Mouse (Mus musculus) hindlimb bud, embryonic 11.5 days (tissue): ENCODE measurements around the gene Abcb6.

ENCODE experiments used
- DNase-seq: peaks from one replicate; pipeline ENCODE4 v3.0.0-alpha.2; 2012; ENCODE audit warnings: low read depth, low spot score; ENCODE audit errors: extremely low spot score

Gene Abcb6

DNA sequence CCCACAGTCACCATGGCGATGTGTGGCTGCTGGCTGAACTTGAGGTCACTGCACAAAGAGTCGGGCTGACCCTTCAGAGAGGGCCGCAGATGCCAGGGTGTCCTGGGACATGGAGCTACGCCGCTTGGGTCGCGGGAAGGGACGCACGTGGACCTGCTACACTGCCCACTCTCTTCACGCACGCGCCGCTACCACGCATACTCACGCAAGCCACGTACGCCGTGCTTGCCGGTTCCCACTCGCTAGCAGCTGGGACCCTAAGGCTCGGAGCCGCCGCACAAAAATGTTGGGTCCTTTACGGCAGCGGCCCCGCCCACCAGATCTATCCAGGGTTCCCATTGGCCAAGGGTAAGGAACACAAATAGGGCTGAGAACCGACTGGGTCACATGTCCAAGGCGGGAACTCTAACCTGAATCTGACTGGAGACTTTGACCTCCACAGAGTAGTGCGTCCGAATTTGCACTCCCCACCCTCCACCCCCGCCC is at the start of gene Abcb6:
TSS of gene Abcb6 (minus strand) at position 288 of the 486 bp plus-strand sequence.
- peak; percentile 67 for DNase-seq

DNA sequence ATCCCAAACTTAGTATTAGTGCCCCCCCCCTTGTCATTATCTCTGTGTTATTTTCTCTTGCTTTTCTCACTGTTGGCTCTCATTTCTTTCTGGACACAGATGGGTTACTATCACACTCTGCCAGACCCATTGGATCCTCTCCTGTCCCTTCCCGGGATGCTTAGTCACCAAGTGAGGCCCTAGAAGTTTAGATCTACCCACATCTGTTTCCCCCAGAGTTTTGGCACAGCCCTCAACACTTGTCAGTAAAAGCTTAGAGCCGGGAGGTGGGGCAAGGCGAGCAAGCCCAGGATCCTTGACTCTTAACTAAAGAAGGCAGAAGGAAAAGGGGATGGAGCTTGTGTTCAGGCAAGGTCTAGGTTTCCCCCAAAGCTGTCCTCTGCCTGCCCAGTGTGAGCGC is 49.0 kb upstream of the Abcb6 start:
- no peak for DNase-seq

DNA sequence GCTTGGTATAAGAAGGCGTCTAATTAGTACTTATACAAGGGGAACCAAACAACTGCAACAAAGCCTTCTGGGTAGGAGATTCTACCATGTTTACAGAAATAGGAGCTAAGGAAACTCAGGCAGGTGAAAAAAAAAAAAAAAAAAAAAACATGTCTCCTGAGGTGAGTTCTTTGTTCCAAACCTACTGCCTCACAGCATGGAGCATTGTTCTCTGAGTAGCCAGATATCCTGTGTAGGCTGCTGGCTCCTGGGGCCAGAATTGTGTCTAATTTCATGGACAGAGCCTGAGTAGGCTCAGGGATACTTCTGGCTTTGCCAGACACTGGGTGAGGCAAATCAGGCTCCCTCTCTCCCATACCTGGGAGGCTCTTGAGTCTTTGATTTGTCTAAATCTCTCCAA is 47.5 kb upstream of the Abcb6 start:
- no peak for DNase-seq

DNA sequence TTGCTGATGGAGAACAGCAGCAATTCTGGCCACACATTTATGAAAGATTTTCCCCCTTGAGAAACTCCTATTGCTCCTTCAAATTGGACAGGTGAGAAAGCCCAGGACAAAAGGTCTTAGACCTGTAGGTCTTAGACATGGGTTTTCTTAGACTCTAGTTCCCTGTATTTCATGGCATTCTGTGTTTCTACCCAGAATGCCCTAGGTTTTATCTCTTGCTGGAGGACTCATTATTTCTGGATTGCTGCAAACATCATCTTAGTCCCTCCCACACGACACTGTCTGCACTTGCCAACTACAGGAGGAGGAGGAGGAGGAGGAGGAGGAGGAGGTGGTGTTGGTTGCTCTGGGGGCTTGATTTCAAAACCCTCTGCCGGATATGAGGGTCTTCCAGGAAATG is 45.9 kb upstream of the Abcb6 start:
- no peak for DNase-seq

DNA sequence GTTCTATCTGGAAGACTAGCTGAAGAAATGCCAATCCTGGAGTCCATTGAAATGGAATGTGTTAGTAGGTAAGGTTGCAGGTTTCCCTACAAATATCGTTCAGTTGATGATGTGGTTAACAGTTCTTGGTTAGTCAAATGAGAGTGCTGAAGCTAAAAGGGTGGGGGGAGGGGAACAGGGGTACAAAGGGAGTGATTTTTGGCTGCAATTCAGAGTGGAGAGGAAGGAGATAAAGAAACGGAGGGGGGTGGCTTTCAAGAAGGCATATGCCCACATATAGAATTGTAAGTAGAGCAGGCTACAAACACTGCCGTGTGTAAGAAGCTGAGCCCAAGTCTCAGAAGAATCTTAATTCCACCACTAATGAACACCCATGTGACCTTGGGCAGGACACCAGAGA is 45.3 kb upstream of the Abcb6 start:
- DNase-seq = no peak

DNA sequence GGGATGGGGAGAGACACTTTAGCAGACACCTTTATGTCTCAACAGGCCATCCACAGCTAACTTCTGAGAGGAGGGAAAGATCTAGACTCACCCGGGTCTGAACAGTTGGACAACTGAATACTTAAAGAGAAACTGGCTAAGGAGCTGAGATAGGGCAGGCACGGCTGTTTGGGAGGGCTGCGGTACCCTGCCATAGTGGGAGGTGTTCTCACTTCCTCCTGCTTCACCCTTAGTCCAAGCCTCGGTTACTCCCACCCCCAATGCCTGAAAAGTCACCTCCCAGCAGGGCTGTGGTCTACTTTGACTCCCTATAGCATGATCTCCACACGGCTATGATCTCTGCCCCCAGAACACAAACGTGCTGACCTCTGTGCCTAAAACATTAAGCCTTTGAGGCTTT is 43.3 kb upstream of the Abcb6 start:
- DNase-seq = no peak

DNA sequence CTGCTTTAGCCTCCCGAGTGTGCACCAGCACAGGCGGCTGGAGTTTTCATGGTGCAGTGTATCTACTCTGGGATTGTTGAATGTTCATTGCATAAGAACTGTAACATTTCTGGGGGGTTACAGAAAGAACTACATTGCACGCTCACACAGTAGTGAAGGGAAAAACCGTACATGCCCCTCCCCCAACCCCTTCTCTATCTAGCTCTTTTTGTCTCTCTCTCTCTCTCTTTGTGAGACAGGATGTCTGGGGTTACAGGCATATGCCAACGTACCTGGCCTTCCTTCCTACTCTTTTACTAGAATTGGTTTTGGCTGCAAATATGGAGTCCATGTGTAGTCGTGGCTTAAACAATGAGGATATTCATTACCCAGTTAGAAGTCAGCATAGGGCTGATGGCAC is 42.7 kb upstream of the Abcb6 start:
- DNase-seq = no peak

DNA sequence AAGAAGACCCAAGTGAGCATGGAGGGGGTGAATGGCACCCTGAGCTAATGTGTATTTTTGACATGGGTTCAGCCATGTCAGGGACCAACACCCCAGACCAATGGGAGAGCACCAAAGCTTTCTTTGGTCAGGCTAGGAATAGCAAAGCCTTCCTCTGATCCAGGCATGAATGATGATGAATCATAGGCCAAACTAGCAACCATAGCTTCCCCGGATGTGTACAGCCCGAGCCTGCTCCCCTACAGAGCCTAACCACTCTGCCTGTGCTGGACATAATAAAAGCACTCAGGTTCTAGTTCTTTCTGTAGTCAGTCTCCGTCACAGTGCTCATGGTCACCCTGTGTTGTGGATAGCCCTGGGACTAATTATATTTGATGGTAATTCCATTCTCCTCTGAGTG is 41.3 kb upstream of the Abcb6 start:
- no peak for DNase-seq

DNA sequence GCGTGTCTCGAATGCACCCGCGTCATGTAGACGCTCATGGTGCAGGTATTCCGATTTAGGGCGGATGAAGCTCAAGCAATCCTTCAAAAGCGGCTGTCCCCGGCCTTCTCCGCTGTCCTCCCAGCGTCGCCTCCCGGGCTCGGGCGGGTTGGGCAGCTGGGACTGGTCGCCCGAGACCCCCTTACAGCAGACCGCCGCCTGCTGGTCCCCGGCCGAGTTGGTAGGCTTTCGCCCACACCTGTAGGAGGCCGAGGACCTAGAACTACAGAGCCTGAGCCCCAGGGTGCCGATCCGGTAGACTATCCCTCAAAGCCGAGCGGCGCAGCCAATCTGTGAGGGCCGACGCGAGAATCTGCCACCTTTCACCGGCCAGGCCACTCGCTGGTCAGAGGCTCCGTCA is 39.3 kb upstream of the Abcb6 start, which contains the start of gene Tuba4a:
TSS of gene Tuba4a (minus strand) at position 335 of the 400 bp plus-strand sequence.
- no peak for DNase-seq

DNA sequence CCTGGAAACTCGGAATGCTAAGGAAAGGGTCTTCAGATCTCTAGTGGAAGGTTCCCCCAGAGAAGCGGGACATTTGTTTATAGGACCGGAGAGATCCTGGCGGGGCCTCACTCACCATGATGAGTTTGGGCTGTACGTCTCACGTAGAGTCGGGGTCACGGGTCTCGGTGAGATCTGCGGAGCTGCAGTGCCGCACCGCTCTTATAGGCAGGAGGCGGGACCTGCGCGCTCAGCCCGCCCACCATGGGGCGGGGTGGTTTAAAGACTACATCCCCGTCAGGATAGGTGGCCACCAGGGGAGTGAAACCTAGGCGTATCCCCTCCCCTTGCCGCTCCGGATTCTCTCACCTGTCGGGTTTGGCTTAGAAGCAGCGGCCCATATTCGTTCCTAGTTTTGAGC is 38.9 kb upstream of the Abcb6 start:
- no peak for DNase-seq

DNA sequence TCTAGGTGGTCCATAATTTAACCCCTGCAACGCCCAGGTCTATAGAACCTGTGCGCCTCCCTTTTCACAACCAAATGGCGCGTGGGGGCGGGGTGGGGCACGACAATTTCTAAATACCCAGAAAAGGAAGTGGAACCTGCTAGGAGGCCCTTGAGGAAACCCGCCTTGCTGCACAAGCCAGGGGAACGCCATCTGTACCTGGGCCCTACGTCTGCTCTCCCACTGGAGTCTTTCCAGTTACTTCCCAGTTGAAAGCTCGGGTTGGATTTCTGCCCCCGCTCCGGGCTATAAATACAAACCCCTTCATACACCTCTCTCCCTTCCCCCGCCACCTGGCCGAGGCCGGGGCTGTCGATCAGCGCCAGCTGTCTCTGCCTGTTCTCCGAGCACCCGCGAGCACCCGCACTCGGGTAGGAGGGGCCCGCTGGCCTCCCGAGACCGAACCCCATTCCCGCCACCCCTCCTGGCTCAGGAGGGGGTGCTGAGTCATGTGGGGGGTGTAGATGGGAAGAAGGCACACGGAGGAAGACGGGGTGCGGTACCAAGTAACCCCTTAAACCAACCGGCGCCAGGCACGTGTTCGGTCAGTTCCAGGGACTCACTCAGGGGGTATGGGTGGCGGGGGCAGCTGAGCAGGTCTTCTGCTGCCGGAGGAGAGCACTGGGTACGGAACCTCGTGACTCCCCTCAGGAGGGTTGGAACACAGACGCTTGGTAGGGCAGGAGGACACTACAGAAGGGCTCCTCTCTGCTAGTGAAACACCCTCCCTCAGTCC is 38.2 kb upstream of the Abcb6 start:
- no peak for DNase-seq

DNA sequence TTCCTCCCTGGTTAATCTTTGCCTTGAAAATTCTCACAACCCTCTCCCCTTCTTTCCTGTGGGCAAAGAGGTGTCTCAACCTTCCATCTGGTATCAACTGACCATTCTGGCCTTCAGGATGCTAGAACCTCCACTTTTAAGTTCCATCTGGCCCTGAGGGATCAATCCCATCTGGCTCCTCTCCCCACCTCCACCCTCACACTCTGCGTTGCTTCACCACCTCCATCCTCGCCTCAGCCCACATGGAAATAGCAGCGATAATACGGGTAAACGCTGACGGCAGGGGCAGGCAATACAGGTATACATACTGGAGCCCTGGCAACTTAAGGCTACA is 37.7 kb upstream of the Abcb6 start:
- no peak for DNase-seq

DNA sequence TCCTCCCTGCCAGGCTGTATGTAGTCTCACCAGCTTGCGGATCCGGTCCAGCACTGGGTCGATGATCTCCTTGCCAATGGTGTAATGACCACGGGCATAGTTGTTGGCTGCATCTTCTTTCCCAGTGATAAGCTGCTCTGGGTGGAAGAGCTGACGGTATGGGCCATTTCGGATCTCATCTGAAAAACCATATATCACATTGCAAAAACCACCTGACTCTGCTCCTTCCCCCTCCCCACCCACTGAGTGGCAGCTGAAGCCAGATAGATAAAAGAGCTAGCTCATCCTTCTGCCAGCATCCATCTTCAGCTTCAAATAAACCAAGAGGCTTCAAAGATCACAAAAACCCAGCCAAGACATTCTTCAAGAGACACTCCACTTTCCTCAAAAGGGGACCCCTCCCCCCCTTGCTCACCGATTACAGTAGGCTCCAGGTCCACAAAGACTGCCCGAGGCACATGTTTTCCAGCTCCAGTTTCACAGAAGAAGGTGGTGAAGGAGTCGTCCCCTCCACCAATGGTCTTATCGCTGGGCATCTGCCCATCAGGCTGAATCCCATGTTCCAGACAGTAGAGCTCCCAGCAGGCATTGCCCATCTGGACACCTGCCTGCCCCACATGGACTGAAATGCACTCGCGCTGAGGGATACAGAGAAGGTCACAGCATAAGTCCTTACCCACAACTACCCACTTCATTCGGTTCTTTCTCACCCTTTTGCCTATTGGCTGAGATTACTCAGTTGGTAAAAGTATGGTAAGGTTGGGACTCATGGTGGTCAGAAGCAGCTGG is 36.8 kb upstream of the Abcb6 start:
- no peak for DNase-seq

DNA sequence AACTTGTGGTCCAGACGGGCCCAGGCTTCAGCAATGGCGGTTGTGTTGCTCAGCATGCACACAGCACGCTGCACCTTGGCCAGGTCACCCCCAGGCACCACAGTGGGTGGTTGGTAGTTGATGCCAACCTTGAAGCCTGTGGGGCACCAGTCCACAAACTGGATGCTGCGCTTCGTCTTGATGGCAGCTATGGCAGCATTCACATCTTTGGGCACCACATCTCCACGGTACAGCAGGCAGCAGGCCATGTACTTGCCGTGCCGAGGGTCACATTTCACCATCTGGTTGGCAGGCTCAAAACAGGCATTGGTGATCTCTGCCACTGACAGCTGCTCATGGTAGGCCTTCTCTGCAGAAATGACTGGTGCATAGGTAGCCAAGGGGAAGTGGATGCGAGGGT is 35.6 kb upstream of the Abcb6 start:
- no peak for DNase-seq

DNA sequence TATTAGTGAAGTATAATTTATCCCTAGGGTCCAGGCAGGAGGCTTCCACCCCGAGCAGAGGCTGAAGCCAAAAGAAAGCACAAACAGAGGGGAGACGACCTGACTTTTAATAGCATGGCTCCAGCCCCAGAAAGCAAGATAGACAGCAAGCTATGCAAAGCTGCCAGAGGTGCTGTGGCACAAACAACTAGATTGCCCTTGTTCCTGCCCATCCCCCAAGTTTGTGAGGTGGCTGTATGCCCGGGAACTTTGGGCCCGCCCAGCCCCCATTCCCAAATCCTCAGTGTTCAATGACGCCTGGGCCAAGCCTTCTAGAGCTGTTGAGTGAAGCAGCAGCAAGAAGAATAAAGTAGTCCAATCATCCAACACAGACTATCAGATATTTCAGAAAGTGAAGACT is 34.7 kb upstream of the Abcb6 start:
- DNase-seq = no peak

DNA sequence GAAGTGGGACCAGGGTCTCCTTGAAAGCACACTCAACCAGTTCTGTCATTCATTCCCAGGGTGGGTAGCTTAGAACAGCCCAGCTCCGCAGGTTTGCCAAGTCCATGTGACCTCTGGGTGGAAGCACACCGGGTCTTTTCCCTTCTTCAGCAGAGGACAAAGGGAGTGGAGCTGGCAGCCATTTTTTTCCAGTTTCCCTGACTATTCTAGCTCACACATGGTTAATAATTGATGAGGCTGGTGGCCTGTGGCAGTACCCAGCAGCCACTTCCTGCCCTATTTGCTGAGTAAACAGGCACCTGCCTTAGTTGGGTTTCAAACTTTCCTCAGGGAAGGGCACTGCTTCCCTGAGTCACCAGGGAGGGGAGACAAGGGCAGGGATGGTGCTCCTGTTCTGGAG is 34.2 kb upstream of the Abcb6 start:
- DNase-seq = no peak

DNA sequence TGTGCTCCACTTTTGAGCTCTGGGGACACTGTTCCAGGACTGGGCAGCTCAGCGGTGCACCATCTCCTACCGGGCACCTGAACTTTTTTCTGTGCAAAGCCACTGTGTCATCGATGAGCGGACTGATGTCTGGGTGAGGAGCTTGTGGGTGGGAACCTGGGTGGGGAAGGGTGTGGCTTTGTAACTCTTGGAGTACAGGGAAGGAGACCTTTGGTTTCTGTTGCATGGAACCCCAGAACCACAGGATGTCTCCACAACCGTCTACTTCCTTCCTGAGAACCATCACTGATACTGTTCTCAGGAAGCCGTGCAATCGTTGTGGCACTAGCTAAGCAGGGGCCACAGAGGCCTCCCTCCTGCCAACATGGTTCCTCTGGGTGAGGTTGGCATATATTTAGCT is 32.9 kb upstream of the Abcb6 start:
- no peak for DNase-seq

DNA sequence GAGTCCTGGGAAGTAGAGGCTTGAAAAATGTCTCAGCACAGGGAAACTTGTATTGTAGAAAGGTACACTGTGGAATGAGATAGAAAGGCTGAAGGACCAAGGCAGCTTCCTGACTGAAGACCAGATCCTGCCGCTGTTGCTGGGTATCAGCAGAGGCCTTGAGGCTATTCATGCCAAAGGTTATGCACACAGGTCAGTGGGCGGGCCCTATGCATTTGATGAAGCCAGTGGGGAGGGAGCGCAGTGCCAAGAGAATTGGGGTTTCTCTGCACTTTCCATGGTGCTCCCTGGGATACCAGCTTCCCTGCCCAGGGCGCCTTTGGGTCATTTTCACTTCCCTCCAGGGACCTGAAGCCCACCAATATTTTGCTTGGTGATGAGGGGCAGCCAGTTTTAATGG is 32.4 kb upstream of the Abcb6 start:
- no peak for DNase-seq

DNA sequence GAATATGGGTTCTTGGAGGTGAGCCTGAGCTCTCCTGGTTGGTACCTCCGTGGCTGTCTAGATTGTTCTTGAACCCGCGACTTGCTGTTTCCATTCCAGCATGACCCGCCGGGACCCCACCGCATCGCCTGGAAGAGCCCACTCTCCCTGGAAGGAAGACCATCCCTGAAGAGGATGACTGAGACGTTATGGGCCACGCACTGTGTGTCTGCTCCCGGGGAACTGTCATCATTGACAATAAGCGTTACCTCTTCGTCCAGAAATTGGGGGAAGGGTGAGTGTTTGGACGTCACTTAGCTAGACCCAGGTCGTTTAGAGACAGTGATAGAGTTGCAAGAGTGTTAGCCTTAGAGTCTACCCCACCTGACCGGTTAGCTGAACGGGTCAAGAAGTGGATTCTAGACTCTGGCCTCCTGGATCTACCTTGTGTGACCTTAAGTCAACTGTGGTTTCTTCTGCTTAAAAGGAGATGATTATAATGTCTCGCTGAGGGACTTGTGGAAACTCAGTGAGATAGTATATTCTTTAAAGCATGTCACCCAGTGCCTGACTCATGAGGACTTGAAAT is 31.0 kb upstream of the Abcb6 start:
- no peak for DNase-seq

DNA sequence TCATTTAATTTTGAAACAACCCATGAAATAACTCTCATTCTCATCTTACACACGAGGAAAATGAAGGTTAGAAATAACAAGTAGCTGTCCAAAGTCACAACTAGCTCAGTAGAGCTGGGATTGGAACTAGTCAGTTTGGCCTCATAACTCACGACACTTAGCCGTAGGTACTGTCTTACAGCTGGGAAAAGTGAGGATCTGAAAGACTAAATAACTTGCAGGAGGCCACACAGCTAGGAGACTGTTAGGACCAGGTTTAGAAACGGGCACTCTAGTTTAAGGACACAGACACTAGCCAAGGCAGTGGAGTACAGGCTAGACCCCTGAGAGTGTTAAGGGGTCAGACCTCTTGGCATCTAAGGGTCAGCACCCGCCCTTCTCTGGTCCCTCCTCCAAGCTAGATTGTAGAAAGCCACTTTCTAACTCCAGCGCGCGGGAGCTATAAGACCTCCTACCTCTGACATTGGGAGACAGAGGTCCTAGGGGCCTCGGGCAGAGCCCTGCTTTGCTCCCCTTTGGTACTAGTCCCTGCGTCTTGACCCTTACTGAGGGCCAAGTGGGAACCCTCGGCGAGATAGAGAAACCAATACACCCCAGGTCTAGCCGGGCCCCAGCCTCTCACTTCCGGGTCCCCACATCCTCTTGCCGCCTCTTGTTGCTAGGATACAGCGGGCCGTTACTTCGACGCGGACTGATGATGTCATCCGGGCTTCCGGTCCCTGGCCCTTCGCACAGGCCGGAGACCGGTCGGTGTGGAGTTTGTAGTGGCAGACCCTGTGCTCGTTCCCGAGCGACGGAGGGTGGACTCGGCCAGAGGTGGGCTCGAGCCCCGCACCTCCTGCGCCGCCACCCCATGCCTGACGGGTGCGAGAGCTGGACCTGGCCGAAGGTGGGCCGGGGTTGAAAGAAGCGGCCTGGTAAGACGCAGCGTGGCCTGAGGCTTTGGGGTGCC is 30.2 kb upstream of the Abcb6 start, which contains the start of the genes Glb1l and Stk16:
TSS of gene Glb1l (minus strand) at position 678 of the 952 bp plus-strand sequence.
TSS of gene Stk16 (plus strand) at position 703 of the 952 bp plus-strand sequence.
- peak; percentile 89 for DNase-seq
